Comparison of ENCODE assay signal across 9 mouse cellular contexts in genomic region chr8:126550944-126551357, GRCm38 (mm10). TPM values are rescaled to one million over a fixed set of nuclear protein-coding genes. Genes with fewer than 3 reads are reported as not detected.
DNase-seq lines count a peak whose midpoint lies in the region; ATAC-seq and TF ChIP-seq lines count a peak whose summit lies in the region.
"Had no signal": no experiment of that assay in that cellular context is flagged by ENCODE, and none has a peak within 500 bp of the region (broad histone marks: within the 10 kb centered on the region; RNA-seq: fewer than 3 reads in every experiment).

No protein-coding gene starts in this region.

- DNase-seq in testis, postnatal 14 days (ENCODE audit: low spot score), result peak; percentile 28
- DNase-seq in testis, postnatal 10 days (ENCODE audit: low spot score), result no peak
- DNase-seq in induced T-regulatory cell, adult 2 months (ENCODE audit: low read depth), result peak; percentile 25
- no peak for DNase-seq in retina, embryonic 14.5 days (ENCODE audit: low spot score)
- DNase-seq in layer of hippocampus, postnatal 36 days, result no peak
- DNase-seq in layer of hippocampus, adult 18-20 months (ENCODE audit: low spot score in 2 of 2), result no peak

- H3K36me3 ChIP-seq in stomach, embryonic 16.5 days (ENCODE audit: control insufficient read depth, insufficient read depth, low read length), result no peaks in the 10 kb centered on the region
- H3K36me3 ChIP-seq: stomach, embryonic 15.5 days had no signal

- H3K9ac ChIP-seq in stomach, embryonic 16.5 days (ENCODE audit: low read length), result no peak overlapping the region
- H3K9ac ChIP-seq: stomach, embryonic 15.5 days had no signal

- ATAC-seq in stomach, embryonic 16.5 days (ENCODE audit: insufficient read depth, low FRiP score), result peak; percentile 46; the same call in 1 of the 2 replicates

- H3K27ac ChIP-seq in embryonic fibroblast, embryonic 13.5 days (ENCODE audit: insufficient read depth, low read length), result peak overlapping the region; percentile 75
- peak overlapping the region; percentile 63; the same call in 1 of the 2 replicates for H3K27ac ChIP-seq in stomach, embryonic 16.5 days (ENCODE audit: low read length)
- H3K27ac ChIP-seq: stomach, embryonic 15.5 days had no signal

- TF ChIP-seq POLR2A in embryonic fibroblast, embryonic 13.5 days (IDR thresholded peaks at IDR 0.05; ENCODE audit: low read depth, low read length), result no peak

- H3K27me3 ChIP-seq in stomach, embryonic 16.5 days (ENCODE audit: control insufficient read depth, insufficient read depth, low read length), result no peaks in the 10 kb centered on the region
- H3K27me3 ChIP-seq: stomach, embryonic 15.5 days had no signal

- H3K4me3 ChIP-seq in embryonic fibroblast, embryonic 13.5 days (ENCODE audit: insufficient read depth, low read length), result no peak overlapping the region
- no peak overlapping the region for H3K4me3 ChIP-seq in stomach, embryonic 16.5 days (replicated peaks; ENCODE audit: low read length)
- H3K4me3 ChIP-seq: stomach, embryonic 15.5 days had no signal

- H3K4me1 ChIP-seq in embryonic fibroblast, embryonic 13.5 days (ENCODE audit: control insufficient read depth, insufficient read depth, low read length), result peaks cover 12% of the 10 kb centered on the region; the same call in 1 of the 2 replicates
- no peaks in the 10 kb centered on the region; the same call in 1 of the 2 replicates for H3K4me1 ChIP-seq in stomach, embryonic 16.5 days (ENCODE audit: control insufficient read depth, insufficient read depth, low read length)
- H3K4me1 ChIP-seq: stomach, embryonic 15.5 days had no signal

- 62% methylated on average over 5 of the region's 5 CpGs for WGBS in stomach, embryonic 16.5 days

- H3K9me3 ChIP-seq in stomach, embryonic 16.5 days (replicated peaks; ENCODE audit: control insufficient read depth, low read length), result no peaks in the 10 kb centered on the region
- H3K9me3 ChIP-seq: stomach, embryonic 15.5 days had no signal

- no peak for TF ChIP-seq CTCF in embryonic fibroblast, embryonic 13.5 days (IDR thresholded peaks at IDR 0.05; ENCODE audit: borderline replicate concordance, insufficient read depth, low read length)

- no peak overlapping the region for H3K4me2 ChIP-seq in stomach, embryonic 16.5 days (ENCODE audit: low read depth, low read length)
- H3K4me2 ChIP-seq: stomach, embryonic 15.5 days had no signal

RNA-seq across cellular contexts. Expression of gene Irf2bp2, which starts 42.8 kb away (rescaled TPM):
- 58.6 and 74.8 TPM in 2 replicates for polyA plus RNA-seq in embryonic fibroblast, embryonic 13.5 days (2011; ENCODE audit: insufficient read length, low read depth, missing spikeins)
- polyA plus RNA-seq in stomach, embryonic 16.5 days (2015; fragmentation: Nextera tagmentation; extraction: Ambion mirVana), result 9.9 and 10.8 TPM in 2 replicates
- 10 to 100 TPM; 61.4 to 61.6 TPM for total RNA-seq in layer of hippocampus, postnatal 36 days (2021)
- total RNA-seq in layer of hippocampus, adult 18-20 months (2021), result 10 to 100 TPM; 62.6 to 73.0 TPM

Comparison
In these comparisons a context has a peak if more than half of its experiments do, and no peak if none do; other contexts are left out.
1. DNase-seq: peak in testis, postnatal 14 days (single experiment) and induced T-regulatory cell, adult 2 months (single experiment); none in testis, postnatal 10 days (single experiment), retina, embryonic 14.5 days (single experiment), layer of hippocampus, postnatal 36 days (0 of 2) and layer of hippocampus, adult 18-20 months (0 of 2).